ENCODE assay signal across 7 mouse cellular contexts in genomic region chr5:32322146-32322811, GRCm38 (mm10).
DNase-seq lines count a peak whose midpoint lies in the region; ATAC-seq and TF ChIP-seq lines count a peak whose summit lies in the region.

No protein-coding gene starts in this region.

- no peak overlapping the region for H3K9ac ChIP-seq in ES-Bruce4 (ENCODE audit: low read depth, poor library complexity, severe bottlenecking)
- no peak overlapping the region for H3K9ac ChIP-seq in heart, adult 2 months (ENCODE audit: low read depth, low read length)
- no peak overlapping the region for H3K9ac ChIP-seq in liver, embryonic 14.5 days (replicated peaks)

- DNase-seq in A20 (ENCODE audit: low read depth, low spot score), result peak; percentile 42
- DNase-seq in cerebellum, adult 2 months, result peak; percentile 75 to 77
- peak; percentile 35 to 58 for DNase-seq in heart, adult 2 months
- DNase-seq in kidney, adult 8-10 months, result peak; percentile 39 to 68
- DNase-seq in liver, embryonic 14.5 days (ENCODE audit: low read depth in 3 of 3, low spot score in 3 of 3), result no peak
- DNase-seq in retina, postnatal 1 day, result peak; percentile 48

- ATAC-seq in liver, embryonic 14.5 days (ENCODE audit: insufficient read depth), result no peak

- no peaks in the 10 kb centered on the region for H3K4me1 ChIP-seq in ES-Bruce4 (ENCODE audit: control insufficient read depth, insufficient read depth, low read length)
- H3K4me1 ChIP-seq in cerebellum, adult 2 months (ENCODE audit: control insufficient read depth, insufficient read depth, low read length), result peaks cover 4% of the 10 kb centered on the region; the same call in 1 of the 2 replicates
- no peaks in the 10 kb centered on the region for H3K4me1 ChIP-seq in heart, adult 2 months (ENCODE audit: control insufficient read depth, insufficient read depth, low read length)
- H3K4me1 ChIP-seq in liver, embryonic 14.5 days (replicated peaks; ENCODE audit: control insufficient read depth in 2 of 2, insufficient read depth in 2 of 2, low read length in 1 of 2), result no peaks in the 10 kb centered on the region

- no peaks in the 10 kb centered on the region for H3K9me3 ChIP-seq in ES-Bruce4 (replicated peaks; ENCODE audit: control insufficient read depth, insufficient read depth, low read length, poor library complexity, severe bottlenecking)
- H3K9me3 ChIP-seq in liver, embryonic 14.5 days (ENCODE audit: control insufficient read depth, low read length), result no peaks in the 10 kb centered on the region

- no peak for TF ChIP-seq EP300 in ES-Bruce4 (IDR thresholded peaks at IDR 0.05; ENCODE audit: insufficient read depth, low read depth, low read length)
- TF ChIP-seq EP300 in heart, adult 2 months (IDR thresholded peaks at IDR 0.05; ENCODE audit: insufficient read depth, low read depth, low read length), result 0 out of 2 replicates have a peak, but pooled peaks have one; percentile 65
- TF ChIP-seq EP300 in liver, embryonic 14.5 days (IDR thresholded peaks at IDR 0.05; ENCODE audit: low read depth), result no peak

- H3K79me2 ChIP-seq in heart, adult 2 months (replicated peaks; ENCODE audit: control insufficient read depth, insufficient read depth, low read length), result no peaks in the 10 kb centered on the region

- 29% methylated on average over 7 of the region's 7 CpGs for WGBS in cerebellum, adult 2 months
- 32% methylated on average over 7 of the region's 7 CpGs for WGBS in heart, adult 2 months
- 40% methylated on average over 7 of the region's 7 CpGs for WGBS in liver, embryonic 14.5 days (ENCODE audit: insufficient replicate concordance)

- no peaks in the 10 kb centered on the region for H3K36me3 ChIP-seq in ES-Bruce4 (ENCODE audit: control insufficient read depth, insufficient read depth, low read length, poor library complexity, severe bottlenecking)
- no peaks in the 10 kb centered on the region for H3K36me3 ChIP-seq in heart, adult 2 months (ENCODE audit: control insufficient read depth, insufficient read depth, low read length)
- H3K36me3 ChIP-seq in liver, embryonic 14.5 days (replicated peaks; ENCODE audit: control insufficient read depth, insufficient read depth, low read depth), result no peaks in the 10 kb centered on the region

- H3K4me2 ChIP-seq in liver, embryonic 14.5 days (ENCODE audit: low read depth), result no peak overlapping the region

- TF ChIP-seq POLR2A in ES-Bruce4 (IDR thresholded peaks at IDR 0.05; ENCODE audit: insufficient read depth, low read length), result no peak
- no peak for TF ChIP-seq POLR2A in cerebellum, adult 2 months (IDR thresholded peaks at IDR 0.05; ENCODE audit: borderline replicate concordance, insufficient read depth, low read length)
- TF ChIP-seq POLR2A in heart, adult 2 months (IDR thresholded peaks at IDR 0.05; ENCODE audit: insufficient read depth, low read depth, low read length), result no peak

- no peak overlapping the region for H3K27ac ChIP-seq in ES-Bruce4 (ENCODE audit: insufficient read depth, low read length)
- no peak overlapping the region for H3K27ac ChIP-seq in cerebellum, adult 2 months (ENCODE audit: insufficient read depth, low read length)
- H3K27ac ChIP-seq in heart, adult 2 months, result no peak overlapping the region
- no peak overlapping the region for H3K27ac ChIP-seq in liver, embryonic 14.5 days

- no peak overlapping the region for H3K4me3 ChIP-seq in ES-Bruce4 (ENCODE audit: low read depth, low read length)
- peak overlapping the region; percentile 12 for H3K4me3 ChIP-seq in cerebellum, adult 2 months (replicated peaks; ENCODE audit: insufficient read depth, low read depth, low read length)
- H3K4me3 ChIP-seq in heart, adult 2 months, result no peak overlapping the region
- H3K4me3 ChIP-seq in liver, embryonic 14.5 days (ENCODE audit: insufficient read depth in 1 of 2, low read depth in 2 of 2, low read length in 2 of 2), result no peak overlapping the region

- intact Hi-C loops in heart, adult 2 months (cut with DNase I), result loop anchor here (1.0 to 2.0 kb wide), 3 partner anchors 95 to 198 kb away; no protein-coding TSS in a partner anchor

- no peaks in the 10 kb centered on the region for H3K27me3 ChIP-seq in ES-Bruce4 (ENCODE audit: control insufficient read depth, insufficient read depth, low read length, poor library complexity, severe bottlenecking)
- no peaks in the 10 kb centered on the region for H3K27me3 ChIP-seq in cerebellum, adult 2 months (ENCODE audit: control insufficient read depth, insufficient read depth, low read length)
- H3K27me3 ChIP-seq in heart, adult 2 months (ENCODE audit: control insufficient read depth, insufficient read depth, low read length), result no peaks in the 10 kb centered on the region
- H3K27me3 ChIP-seq in liver, embryonic 14.5 days (ENCODE audit: control insufficient read depth, insufficient read depth, low read length), result no peaks in the 10 kb centered on the region

- TF ChIP-seq CTCF in ES-Bruce4 (IDR thresholded peaks at IDR 0.05; ENCODE audit: low read depth, low read length), result peak; percentile 20
- TF ChIP-seq CTCF in cerebellum, adult 2 months (IDR thresholded peaks at IDR 0.05; ENCODE audit: borderline replicate concordance, insufficient read depth, low read depth, low read length), result peak; percentile 77
- peak; percentile 96 for TF ChIP-seq CTCF in heart, adult 2 months (IDR thresholded peaks at IDR 0.05)
- peak; percentile 64 for TF ChIP-seq CTCF in liver, embryonic 14.5 days (IDR thresholded peaks at IDR 0.05; ENCODE audit: low read depth)

Comparison
In these comparisons a context has a peak if more than half of its experiments do, and no peak if none do; other contexts are left out.
1. DNase-seq: peak in A20 (single experiment), cerebellum, adult 2 months (2 of 2), heart, adult 2 months (2 of 2), kidney, adult 8-10 months (2 of 2) and retina, postnatal 1 day (single experiment); none in liver, embryonic 14.5 days (0 of 3).
2. CTCF ChIP-seq: peak in every context shown above with its lines; median percentile 96 in heart, adult 2 months; 77 in cerebellum, adult 2 months; 64 in liver, embryonic 14.5 days; 20 in ES-Bruce4.